Mouse (Mus musculus) lung, embryonic 15.5 days (tissue): ENCODE data around the gene Nkd1. TPM values are rescaled to one million over a fixed set of nuclear protein-coding genes. Genes with fewer than 3 reads are reported as not detected.

Experiments
- ATAC-seq: fragments of 200-750 bp; cut with Nextera tagmentation; 2 replicates; pipeline ENCODE4 v1.8.0; 2017; ENCODE audit warnings: moderate number of reproducible peaks, borderline replicate concordance; ENCODE audit not compliant: low FRiP score, low TSS enrichment; ENCODE audit errors: extremely low read depth
- H3K27ac ChIP-seq: fragments of 300-500 bp; sonication (generic); 2 replicates; pipeline ENCODE4 v1.5.1; 2015; ENCODE audit warnings: moderate library complexity, mild to moderate bottlenecking, inconsistent platforms
- H3K27me3 ChIP-seq: fragments of 300-500 bp; sonication (generic); 2 replicates; pipeline ENCODE4 v1.6.1; 2015; ENCODE audit warnings: inconsistent platforms
- H3K36me3 ChIP-seq: fragments of 300-500 bp; sonication (generic); 2 replicates; pipeline ENCODE4 v1.6.1; 2015; ENCODE audit warnings: inconsistent platforms
- H3K4me1 ChIP-seq: fragments of 300-500 bp; sonication (generic); 2 replicates; pipeline ENCODE4 v1.6.1; 2015; ENCODE audit warnings: inconsistent platforms
- H3K4me2 ChIP-seq: fragments of 300-500 bp; sonication (generic); 2 replicates; pipeline ENCODE4 v1.6.1; 2015; ENCODE audit warnings: inconsistent platforms, mild to moderate bottlenecking, moderate library complexity
- H3K4me3 ChIP-seq: fragments of 300-500 bp; sonication (generic); 2 replicates; pipeline ENCODE4 v1.5.1; 2015; ENCODE audit warnings: mild to moderate bottlenecking, inconsistent platforms
- H3K9ac ChIP-seq: fragments of 300-500 bp; sonication (generic); 2 replicates; pipeline ENCODE4 v1.6.1; 2015; ENCODE audit warnings: inconsistent platforms
- H3K9me3 ChIP-seq: fragments of 300-500 bp; sonication (generic); 2 replicates; pipeline ENCODE4 v1.6.1; 2016; ENCODE audit warnings: inconsistent platforms
- WGBS: fragments of 180-500 bp; shearing (Covaris S2); methylation state at CpG from one replicate; pipeline ENCODE4 v1.1.7; 2015; 5-methylcytosine and 5-hydroxymethylcytosine counted together
- polyA plus RNA-seq: library from polyadenylated mRNA; unstranded; fragments of >200 nt; fragmentation: Nextera tagmentation; extraction: Ambion mirVana; gene quantifications from 2 replicates; pipeline ENCODE4 v1.2.1, GENCODE M21; 2015

Nkd1 gene
- polyA plus RNA-seq, result 56.4 TPM in 2 replicates

DNA sequence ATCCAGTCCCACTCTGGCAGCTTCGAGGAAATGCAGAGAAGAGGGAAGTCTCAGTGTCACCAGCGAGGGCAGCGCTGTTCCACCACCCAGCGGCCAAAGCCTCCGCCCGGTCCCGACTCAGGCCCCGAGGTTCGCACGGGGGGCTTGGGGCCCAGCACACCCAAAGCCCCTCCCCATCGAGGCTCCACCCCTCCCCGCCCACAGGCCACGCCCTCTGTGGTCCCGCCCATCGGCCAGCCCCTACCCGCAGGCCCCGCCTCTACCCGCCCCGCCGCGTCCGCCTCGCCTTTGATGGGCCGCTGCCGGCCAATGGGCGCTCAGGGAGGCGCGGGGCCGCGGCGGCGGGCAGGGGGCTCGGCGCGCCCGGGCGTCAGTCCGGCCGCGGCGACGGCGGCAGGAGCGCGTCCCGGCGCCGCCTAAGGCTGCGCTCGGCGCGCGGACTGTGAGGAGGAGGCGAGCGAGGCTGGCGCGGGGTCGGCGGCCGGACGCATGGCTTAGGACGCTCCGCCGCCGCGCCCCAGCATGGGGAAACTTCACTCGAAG is at the start of gene Nkd1:
Nkd1 (plus strand) TSS at position 370 of the 543 bp plus-strand sequence.
- under 1% methylated on average over 36 of the region's 67 CpGs for WGBS
- 0 out of 2 replicates have a peak, but pooled peaks cover 3% of the 10 kb centered on the region for H3K27me3 ChIP-seq
- H3K27ac ChIP-seq, result peak within 1 kb of the TSS; percentile 84

DNA sequence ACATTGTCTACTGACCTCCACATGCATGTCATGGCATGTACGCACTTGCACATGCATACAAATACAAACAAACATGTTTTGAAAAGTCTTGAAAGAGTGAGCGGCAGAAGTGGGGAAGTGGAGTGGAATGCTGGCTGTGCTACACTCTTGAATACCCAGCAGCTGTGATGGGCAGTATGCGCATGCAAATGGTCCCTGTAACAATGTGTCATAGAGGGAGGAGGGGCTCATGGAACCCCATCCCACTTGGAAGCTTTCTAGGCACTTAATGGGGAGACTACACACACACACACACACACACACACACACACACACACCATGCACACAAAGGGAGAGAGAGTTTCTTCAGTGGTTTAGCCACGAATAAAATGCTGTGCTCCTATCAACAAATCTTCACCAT is 39.9 kb upstream of the Nkd1 start:
- Histone ChIP-seq H3K9ac (no peak overlapping the region), H3K4me1 (no peaks in the 10 kb centered on the region), H3K4me3 (no peak overlapping the region), H3K9me3 (no peaks in the 10 kb centered on the region), H3K27ac (no peak overlapping the region), H3K4me2 (no peak overlapping the region), H3K36me3 (no peaks in the 10 kb centered on the region), H3K27me3 (no peaks in the 10 kb centered on the region)
- WGBS, result 83% methylated on average over 4 of the region's 4 CpGs
- no peak for ATAC-seq

More for the DNA sequence above, at the start of gene Nkd1:
- H3K4me2 ChIP-seq, result peak within 1 kb of the TSS; percentile 98
- no peaks in the 10 kb centered on the region for H3K9me3 ChIP-seq
- peak; percentile 92 for ATAC-seq
- no peaks in the 10 kb centered on the region for H3K36me3 ChIP-seq
- H3K4me3 ChIP-seq, result peak within 1 kb of the TSS; percentile 91
- peaks cover 47% of the 10 kb centered on the region for H3K4me1 ChIP-seq
- peak within 1 kb of the TSS; percentile 85 for H3K9ac ChIP-seq

DNA sequence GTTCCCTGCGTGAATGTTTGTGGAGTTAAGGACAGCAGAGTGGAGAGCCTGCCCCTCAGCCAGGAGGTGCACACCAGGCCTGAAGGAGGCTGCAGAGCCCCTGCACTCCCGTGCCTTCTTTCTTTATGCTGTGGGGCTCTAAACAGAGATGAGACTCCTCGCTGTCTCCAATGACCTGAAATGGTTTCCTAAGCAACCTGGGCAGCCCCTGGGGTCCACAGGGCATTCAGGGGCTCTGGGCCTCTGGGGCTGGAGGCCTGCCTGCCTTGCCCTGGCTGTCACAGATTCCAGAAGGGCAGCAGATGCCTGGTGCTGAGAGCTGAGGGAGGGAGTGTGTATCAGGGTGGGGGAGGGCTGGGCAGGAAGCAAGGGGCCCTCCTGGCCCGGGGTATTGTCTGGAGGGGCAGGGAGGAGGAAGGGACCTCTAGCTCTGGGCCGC is 32.7 kb upstream of the Nkd1 start:
- no peaks in the 10 kb centered on the region for H3K9me3 ChIP-seq
- 13% methylated on average over 5 of the region's 5 CpGs for WGBS
- H3K9ac ChIP-seq, result no peak overlapping the region
- H3K4me2 ChIP-seq, result no peak overlapping the region
- H3K27me3 ChIP-seq, result no peaks in the 10 kb centered on the region
- H3K4me3 ChIP-seq, result no peak overlapping the region
- peaks cover 8% of the 10 kb centered on the region; the same call in 1 of the 2 replicates for H3K4me1 ChIP-seq
- no peaks in the 10 kb centered on the region for H3K36me3 ChIP-seq
- H3K27ac ChIP-seq, result no peak overlapping the region
- peak; percentile 64; the same call in 1 of the 2 replicates for ATAC-seq

DNA sequence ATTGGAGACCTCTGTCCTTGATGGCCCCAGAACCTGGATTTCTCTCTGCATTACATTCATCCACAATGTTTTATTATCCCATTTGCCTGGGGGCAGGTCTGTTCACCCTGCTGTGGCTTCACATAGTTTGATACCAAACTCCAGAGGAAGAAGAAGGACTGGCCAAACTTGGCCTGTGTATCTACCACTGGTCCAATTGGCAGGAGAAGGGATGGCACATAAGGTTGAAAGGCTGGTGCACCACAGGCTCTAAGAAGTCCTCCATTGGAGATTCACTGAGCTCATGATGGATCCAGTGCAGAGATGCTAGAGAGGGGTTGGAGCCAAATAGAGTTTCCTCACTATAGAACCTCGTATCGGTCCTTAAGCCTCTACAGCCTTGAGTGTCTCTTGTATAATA is 27.1 kb upstream of the Nkd1 start:
- WGBS, result 89% methylated on average over 2 of the region's 2 CpGs
- H3K36me3 ChIP-seq, result no peaks in the 10 kb centered on the region
- H3K9me3 ChIP-seq, result no peaks in the 10 kb centered on the region
- no peak for ATAC-seq
- peaks cover 7% of the 10 kb centered on the region for H3K4me1 ChIP-seq
- H3K9ac ChIP-seq, result no peak overlapping the region
- no peak overlapping the region for H3K4me3 ChIP-seq
- H3K4me2 ChIP-seq, result no peak overlapping the region
- no peak overlapping the region for H3K27ac ChIP-seq
- H3K27me3 ChIP-seq, result no peaks in the 10 kb centered on the region

DNA sequence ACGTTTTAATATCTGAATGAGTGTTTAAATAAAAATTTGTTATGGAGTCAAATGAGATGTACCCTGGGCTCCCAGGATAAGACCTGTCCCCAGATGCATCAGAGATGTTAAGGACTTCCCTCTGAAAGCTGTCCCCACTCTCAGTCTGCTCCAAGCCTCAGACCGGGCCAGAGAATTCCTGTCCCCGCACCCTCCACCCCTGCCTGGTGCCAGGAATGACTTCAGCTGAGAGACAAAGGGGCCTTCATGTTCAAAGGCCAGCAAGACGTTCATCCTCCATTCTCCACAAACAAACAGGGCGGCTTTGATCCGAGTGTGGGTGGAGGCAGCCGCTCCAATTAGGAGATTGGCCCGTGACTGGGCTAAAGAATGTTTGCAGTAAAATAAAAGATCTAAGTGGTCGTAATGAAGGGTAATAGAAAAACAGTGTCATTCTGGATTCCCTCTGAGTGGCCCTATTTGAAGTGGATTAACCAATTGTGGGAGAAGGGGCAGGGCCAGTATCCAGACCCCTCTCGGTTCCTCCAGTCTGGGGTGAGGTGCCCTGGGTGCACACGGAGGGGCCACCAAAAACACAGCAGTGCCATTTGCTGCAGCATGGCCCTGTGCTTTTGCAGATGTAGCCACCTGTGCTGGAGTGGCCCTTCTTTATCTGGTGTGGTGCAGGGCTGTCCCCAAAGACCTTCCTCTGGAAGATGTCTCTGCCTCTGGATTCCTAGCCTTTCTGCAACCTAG is 25.9 kb upstream of the Nkd1 start:
- Histone ChIP-seq H3K4me1 (peaks cover 7% of the 10 kb centered on the region), H3K4me3 (no peak overlapping the region), H3K4me2 (no peak overlapping the region), H3K36me3 (no peaks in the 10 kb centered on the region), H3K27me3 (no peaks in the 10 kb centered on the region), H3K9me3 (no peaks in the 10 kb centered on the region), H3K9ac (no peak overlapping the region), H3K27ac (no peak overlapping the region)
- WGBS, result 7% methylated on average over 11 of the region's 11 CpGs
- ATAC-seq, result peak; percentile 52; the same call in 1 of the 2 replicates

DNA sequence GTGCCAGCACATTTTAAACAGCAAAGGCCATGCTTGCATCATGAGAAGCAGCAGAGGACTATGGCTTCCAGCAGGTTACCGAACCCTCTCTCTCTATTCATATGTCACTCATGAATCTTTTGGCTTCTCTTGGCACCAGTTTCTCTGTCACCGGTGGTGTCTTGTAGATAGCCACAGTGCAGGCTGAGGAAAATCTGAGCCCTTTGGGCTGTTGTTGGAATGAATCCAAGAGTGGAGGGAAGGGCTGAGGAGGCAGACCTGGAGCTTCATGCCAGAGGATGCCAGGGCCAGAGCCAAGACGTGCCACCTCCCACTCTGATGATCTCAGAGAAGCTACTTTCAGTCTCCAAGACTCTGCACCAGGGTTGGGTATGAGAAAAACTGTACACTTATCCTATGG is 19.0 kb upstream of the Nkd1 start:
- H3K9ac ChIP-seq, result no peak overlapping the region
- no peaks in the 10 kb centered on the region for H3K4me1 ChIP-seq
- H3K36me3 ChIP-seq, result no peaks in the 10 kb centered on the region
- H3K4me2 ChIP-seq, result no peak overlapping the region
- ATAC-seq, result no peak
- no peak overlapping the region for H3K27ac ChIP-seq
- no peaks in the 10 kb centered on the region for H3K27me3 ChIP-seq
- no peak overlapping the region for H3K4me3 ChIP-seq
- no peaks in the 10 kb centered on the region for H3K9me3 ChIP-seq
- 72% methylated on average over 3 of the region's 3 CpGs for WGBS

DNA sequence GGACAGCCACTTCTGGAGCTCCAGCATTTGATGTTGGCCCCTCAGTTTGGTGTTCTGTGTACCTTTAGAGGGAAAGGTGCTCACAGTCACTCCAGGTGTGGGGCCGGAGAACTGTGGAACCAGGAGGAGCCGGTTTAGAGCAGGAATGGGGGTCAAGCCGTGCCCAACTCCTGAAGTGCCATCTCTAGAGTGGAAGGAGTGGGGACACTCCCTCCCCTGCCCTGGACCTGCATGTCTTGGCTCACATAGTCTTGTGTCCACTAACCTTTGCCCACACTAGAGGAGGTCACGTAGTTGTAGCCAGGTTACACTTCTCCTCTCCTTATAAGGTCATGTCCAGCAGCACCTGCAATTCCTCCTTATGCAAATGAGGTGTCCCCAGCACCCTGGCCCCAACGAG is 14.2 kb upstream of the Nkd1 start:
- Histone ChIP-seq H3K9me3 (no peaks in the 10 kb centered on the region), H3K9ac (no peak overlapping the region), H3K4me3 (no peak overlapping the region), H3K4me2 (no peak overlapping the region), H3K4me1 (no peaks in the 10 kb centered on the region), H3K27ac (no peak overlapping the region), H3K27me3 (0 out of 2 replicates have a peak, but pooled peaks cover 1% of the 10 kb centered on the region), H3K36me3 (no peaks in the 10 kb centered on the region)
- no peak for ATAC-seq
- 46% methylated on average over 5 of the region's 5 CpGs for WGBS

DNA sequence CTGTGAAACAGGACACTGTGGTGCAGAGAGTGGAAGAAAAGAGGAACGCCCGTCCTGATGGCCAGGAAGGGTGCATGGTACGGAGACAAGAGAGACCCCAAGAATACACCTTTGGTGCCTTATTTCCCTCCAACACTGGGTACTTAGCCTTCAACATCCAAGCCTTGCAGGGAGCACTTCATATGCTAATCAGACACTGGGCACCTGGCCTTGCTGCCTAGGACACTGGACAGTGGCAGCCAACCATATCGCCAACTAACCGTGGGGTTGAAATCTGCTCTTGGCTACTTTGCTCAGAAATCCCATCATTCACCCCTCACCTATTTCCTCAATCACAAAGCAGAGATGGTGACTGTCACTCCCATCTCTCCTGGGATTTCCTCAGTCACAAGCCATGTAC is 10.1 kb upstream of the Nkd1 start:
- Histone ChIP-seq H3K27me3 (peaks cover 14% of the 10 kb centered on the region; the same call in 1 of the 2 replicates), H3K4me1 (no peaks in the 10 kb centered on the region), H3K4me2 (no peak overlapping the region), H3K9me3 (no peaks in the 10 kb centered on the region), H3K36me3 (no peaks in the 10 kb centered on the region), H3K27ac (no peak overlapping the region), H3K9ac (no peak overlapping the region), H3K4me3 (no peak overlapping the region)
- no peak for ATAC-seq
- WGBS, result 90% methylated on average over 5 of the region's 5 CpGs

DNA sequence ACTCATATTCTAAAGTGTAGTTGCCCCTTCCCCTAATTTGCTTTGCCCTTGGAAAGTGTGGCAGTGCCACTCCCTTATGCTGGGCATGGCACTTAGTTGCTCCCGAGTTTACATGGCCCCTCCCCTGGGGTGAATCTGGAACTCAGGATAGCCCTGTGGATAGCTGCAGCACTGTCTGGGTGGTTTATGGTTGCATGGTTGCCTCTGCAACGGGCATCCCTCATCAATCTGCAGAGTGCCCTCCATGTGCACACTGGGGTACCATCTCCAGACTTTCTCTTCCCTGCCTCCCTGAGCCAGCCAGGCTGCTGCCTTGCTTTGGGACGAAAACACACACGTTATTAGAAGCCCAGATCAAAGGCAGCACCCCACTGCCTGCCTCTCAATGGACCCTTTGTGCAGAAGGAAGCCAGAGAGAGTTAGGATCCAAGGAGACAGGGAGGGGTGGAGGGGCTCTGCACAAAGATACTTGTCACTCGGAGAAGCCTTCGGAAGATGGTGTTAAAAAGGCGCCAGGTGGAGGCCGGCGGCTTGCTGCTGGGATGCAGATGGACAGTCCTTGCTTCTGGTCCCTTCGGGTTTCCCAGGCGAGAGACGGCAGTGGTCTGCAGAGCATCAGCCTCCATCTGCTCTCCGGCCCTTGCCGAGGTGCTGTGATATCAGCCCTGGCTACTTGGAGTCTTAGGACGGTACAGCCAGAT is 8.9 kb upstream of the Nkd1 start:
- Histone ChIP-seq H3K9me3 (no peaks in the 10 kb centered on the region), H3K27ac (no peak overlapping the region), H3K36me3 (no peaks in the 10 kb centered on the region), H3K9ac (no peak overlapping the region), H3K4me1 (no peaks in the 10 kb centered on the region), H3K27me3 (peaks cover 14% of the 10 kb centered on the region; the same call in 1 of the 2 replicates), H3K4me2 (no peak overlapping the region), H3K4me3 (no peak overlapping the region)
- WGBS, result 7% methylated on average over 15 of the region's 15 CpGs
- no peak for ATAC-seq

DNA sequence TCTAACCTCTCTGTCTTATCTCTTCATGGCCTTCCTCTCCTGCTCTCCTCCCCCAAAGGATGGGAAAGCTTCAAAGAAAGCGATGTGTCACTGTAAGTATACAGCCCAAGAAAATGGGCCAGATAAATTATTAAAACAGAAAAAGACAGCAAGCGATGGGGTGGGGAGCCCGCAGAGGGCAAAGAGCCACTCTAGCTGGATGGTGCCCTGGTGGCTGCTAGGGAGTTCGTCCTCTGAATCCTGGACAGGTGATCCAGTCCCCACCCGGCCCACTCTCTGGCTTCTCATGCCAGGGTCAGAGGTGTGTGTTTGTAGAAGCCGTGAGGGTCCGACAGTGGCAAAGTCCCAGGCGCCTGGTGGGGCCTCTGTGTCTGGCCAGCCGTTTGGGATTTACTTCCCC is 3.1 kb upstream of the Nkd1 start:
- WGBS, result 34% methylated on average over 9 of the region's 9 CpGs
- Histone ChIP-seq H3K27ac (no peak overlapping the region), H3K4me2 (no peak overlapping the region), H3K27me3 (peaks cover 10% of the 10 kb centered on the region; the same call in 1 of the 2 replicates), H3K9ac (no peak overlapping the region), H3K4me3 (no peak overlapping the region), H3K4me1 (peaks cover 22% of the 10 kb centered on the region), H3K36me3 (no peaks in the 10 kb centered on the region), H3K9me3 (no peaks in the 10 kb centered on the region)
- ATAC-seq, result no peak

DNA sequence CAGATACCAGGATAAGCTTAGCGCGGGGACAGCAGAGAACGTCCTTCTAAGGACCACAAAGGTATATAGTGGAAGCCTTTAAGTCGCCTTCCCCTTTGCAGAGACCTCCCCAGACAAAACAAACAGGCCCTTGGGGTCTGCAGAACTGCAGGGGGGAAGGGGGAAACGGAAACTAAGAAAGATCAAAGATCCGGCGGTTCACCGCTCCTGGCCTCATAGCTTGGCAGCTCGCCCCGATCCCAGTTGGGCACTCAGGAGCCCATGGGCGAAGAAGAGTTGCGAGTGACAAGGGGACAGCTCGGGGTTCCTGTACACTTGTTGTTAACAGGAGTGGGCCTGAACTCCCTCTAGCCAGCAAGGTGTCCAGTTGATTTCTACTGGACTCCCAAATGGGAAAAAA is 773 bp upstream of the Nkd1 start:
- Histone ChIP-seq H3K4me2 (peak overlapping the region; percentile 98), H3K9me3 (no peaks in the 10 kb centered on the region), H3K27me3 (0 out of 2 replicates have a peak, but pooled peaks cover 3% of the 10 kb centered on the region), H3K4me3 (peak overlapping the region; percentile 91), H3K36me3 (no peaks in the 10 kb centered on the region), H3K4me1 (peaks cover 44% of the 10 kb centered on the region), H3K9ac (no peak overlapping the region), H3K27ac (0 out of 2 replicates have a peak overlapping the region, but pooled peaks have one; percentile 84)
- no peak for ATAC-seq
- 10% methylated on average over 13 of the region's 13 CpGs for WGBS
